Mouse (Mus musculus): ENCODE results near the gene Nars2.
A peak's percentile ranks its signal among the peaks of the same experiment; 100 is the strongest.

Nars2 gene

GRCm38 (mm10) chr7:97074974-97075373 is 123.7 kb downstream of the Nars2 start:
- no peak for DNase-seq

- no peak for DNase-seq
Measured at GRCm38 (mm10) chr7:97076977-97077376, 125.7 kb downstream of the Nars2 start.

GRCm38 (mm10) chr7:97078685-97079084 is 127.4 kb downstream of the Nars2 start:
- DNase-seq, result no peak

- DNase-seq, result peak; percentile 61
Measured at GRCm38 (mm10) chr7:97079145-97079544, 127.8 kb downstream of the Nars2 start.

GRCm38 (mm10) chr7:97079651-97080365 is 128.5 kb downstream of the Nars2 start:
- no peak for DNase-seq

- DNase-seq, result no peak
Measured at GRCm38 (mm10) chr7:97080621-97081241, 129.4 kb downstream of the Nars2 start.

- DNase-seq, result peak; percentile 91
Measured at GRCm38 (mm10) chr7:97081242-97081958, 130.1 kb downstream of the Nars2 start, which contains the start of gene Gab2. Gab2 (plus strand) TSS chr7:97081586.

GRCm38 (mm10) chr7:97081959-97082218 is 130.6 kb downstream of the Nars2 start:
- DNase-seq, result no peak

GRCm38 (mm10) chr7:97082219-97083101 is 131.2 kb downstream of the Nars2 start:
- peak; percentile 78 for DNase-seq

- no peak for DNase-seq
Measured at GRCm38 (mm10) chr7:97083579-97083978, 132.3 kb downstream of the Nars2 start.

- DNase-seq, result no peak
Measured at GRCm38 (mm10) chr7:97084181-97084580, 132.9 kb downstream of the Nars2 start.

GRCm38 (mm10) chr7:97085291-97085690 is 134.0 kb downstream of the Nars2 start:
- DNase-seq, result peak; percentile 44

GRCm38 (mm10) chr7:97094241-97094640 is 142.9 kb downstream of the Nars2 start:
- no peak for DNase-seq

GRCm38 (mm10) chr7:97108119-97108518 is 156.8 kb downstream of the Nars2 start:
- no peak for DNase-seq

All from embryo, embryonic 11 days (tissue).